Mouse (Mus musculus) NIH3T3 (cell line): Measurements from ENCODE around the gene 1700025C18Rik.

ENCODE experiments used
- DNase-seq: peaks from one replicate; pipeline ENCODE4 v3.0.0-alpha.2; 2012; ENCODE audit warnings: low read depth

Gene 1700025C18Rik

GRCm38 (mm10) chr2:165077055-165077454 lies 13.5 kb downstream of the 1700025C18Rik start:
- DNase-seq = no peak

- DNase-seq = peak; percentile 87
These were observed 15.6 kb downstream of the 1700025C18Rik start for GRCm38 (mm10) chr2:165074937-165075336.

GRCm38 (mm10) chr2:165074081-165074884 lies 16.3 kb downstream of the 1700025C18Rik start:
- DNase-seq = no peak

- DNase-seq = no peak
These were observed 17.2 kb downstream of the 1700025C18Rik start for GRCm38 (mm10) chr2:165073381-165073781.

- peak; percentile 84 for DNase-seq
These were observed 20.3 kb downstream of the 1700025C18Rik start for GRCm38 (mm10) chr2:165070096-165070816.

- no peak for DNase-seq
These were observed 21.7 kb downstream of the 1700025C18Rik start for GRCm38 (mm10) chr2:165068806-165069205.

- no peak for DNase-seq
These were observed 26.1 kb downstream of the 1700025C18Rik start for GRCm38 (mm10) chr2:165064489-165064888.

- no peak for DNase-seq
These were observed 28.7 kb downstream of the 1700025C18Rik start for GRCm38 (mm10) chr2:165061638-165062433.

- DNase-seq = no peak
These were observed 30.6 kb downstream of the 1700025C18Rik start for GRCm38 (mm10) chr2:165059961-165060360.

- peak; percentile 12 for DNase-seq
These were observed 34.0 kb downstream of the 1700025C18Rik start for GRCm38 (mm10) chr2:165056377-165057085.

- DNase-seq = no peak
These were observed 34.6 kb downstream of the 1700025C18Rik start for GRCm38 (mm10) chr2:165055905-165056304.

GRCm38 (mm10) chr2:165054888-165055852 lies 35.4 kb downstream of the 1700025C18Rik start, which contains the start of gene Cd40:
Cd40 (plus strand) TSS chr2:165055627.
- DNase-seq = no peak

- no peak for DNase-seq
These were observed 39.0 kb downstream of the 1700025C18Rik start for GRCm38 (mm10) chr2:165051566-165051965.

GRCm38 (mm10) chr2:165050826-165051548 lies 39.6 kb downstream of the 1700025C18Rik start:
- no peak for DNase-seq

- no peak for DNase-seq
These were observed 41.5 kb downstream of the 1700025C18Rik start for GRCm38 (mm10) chr2:165049044-165049443.

- no peak for DNase-seq
These were observed 46.8 kb downstream of the 1700025C18Rik start for GRCm38 (mm10) chr2:165043729-165044128.

GRCm38 (mm10) chr2:165043090-165043636 lies 47.4 kb downstream of the 1700025C18Rik start:
- DNase-seq = no peak

- no peak for DNase-seq
These were observed 48.4 kb downstream of the 1700025C18Rik start for GRCm38 (mm10) chr2:165042126-165042525.

- DNase-seq = no peak
These were observed 53.1 kb downstream of the 1700025C18Rik start for GRCm38 (mm10) chr2:165037415-165037814.
